Mouse (Mus musculus): ENCODE measurements around the gene Lyve1. TPM values are rescaled to one million over a fixed set of nuclear protein-coding genes. Genes with fewer than 3 reads are reported as not detected.

The Lyve1 gene
- total RNA-seq (2012; rRNA removed) (not detected in 2 replicates), polyA plus RNA-seq (2012; ENCODE audit: insufficient read depth in 1 of 2, insufficient read length in 2 of 2, low read depth in 1 of 2, low replicate concordance in 2 of 2, missing spikeins in 1 of 2) (not detected)

- Histone ChIP-seq H3K27me3 (ENCODE audit: control insufficient read depth in 1 of 2, insufficient read depth in 2 of 2, low read length in 2 of 2) (peaks cover 3 to 4% of the 10 kb centered on the region in 2 experiments; a peak in 3 of 4 replicates), H3K4me3 (ENCODE audit: control insufficient read depth in 1 of 2, insufficient read depth in 1 of 2, low read depth in 2 of 2, low read length in 2 of 2) (no peak within 1 kb of the TSS)
- TF ChIP-seq MAFK (IDR thresholded peaks at IDR 0.05; ENCODE audit: borderline replicate concordance, low read depth, low read length), result no peak
- no peak for TF ChIP-seq SIN3A (IDR thresholded peaks at IDR 0.05; ENCODE audit: low read length)
- TF ChIP-seq TBP (IDR thresholded peaks at IDR 0.05; ENCODE audit: low read depth, low read length), result no peak
- no peak for TF ChIP-seq JUND (IDR thresholded peaks at IDR 0.05; ENCODE audit: low read depth, low read length)
- TF ChIP-seq TAL1 (IDR thresholded peaks at IDR 0.05; ENCODE audit: low read length), result no peak
- TF ChIP-seq POLR2A (IDR thresholded peaks at IDR 0.05; ENCODE audit: control insufficient read depth in 1 of 2, insufficient read depth in 1 of 2, low read depth in 1 of 2, low read length in 2 of 2, poor library complexity in 1 of 2), result no peak
- no peak for TF ChIP-seq BHLHE40 (IDR thresholded peaks at IDR 0.05; ENCODE audit: borderline replicate concordance, low read depth, low read length)
- TF ChIP-seq ZNF384 (IDR thresholded peaks at IDR 0.05; ENCODE audit: low read depth, low read length), result no peak
- no peak for TF ChIP-seq HCFC1 (IDR thresholded peaks at IDR 0.05; ENCODE audit: low read depth, low read length)
- no peak for TF ChIP-seq MAZ (IDR thresholded peaks at IDR 0.05; ENCODE audit: low read depth, low read length)
- TF ChIP-seq EP300 (IDR thresholded peaks at IDR 0.05; ENCODE audit: low read depth in 1 of 2, low read length in 2 of 2), result no peak
- no peak for TF ChIP-seq MEF2A (IDR thresholded peaks at IDR 0.05; ENCODE audit: extremely low read depth, insufficient replicate concordance, low read depth, low read length, poor library complexity, severe bottlenecking)
- no peak for TF ChIP-seq GABPA (IDR thresholded peaks at IDR 0.05; ENCODE audit: low read depth, low read length)
- TF ChIP-seq ZC3H11A (IDR thresholded peaks at IDR 0.05; ENCODE audit: low read depth, low read length), result no peak
- TF ChIP-seq MYC (IDR thresholded peaks at IDR 0.05; ENCODE audit: low read depth, low read length), result no peak
- TF ChIP-seq CTCF (IDR thresholded peaks at IDR 0.05 in 2 of 3, conservative IDR thresholded peaks at IDR 0.05 in 1 of 3; ENCODE audit: control insufficient read depth in 1 of 3, insufficient read depth in 1 of 3, low read depth in 2 of 3, low read length in 3 of 3, poor library complexity in 1 of 3, severe bottlenecking in 1 of 3), result no peak
- TF ChIP-seq POLR2AphosphoS2 (IDR thresholded peaks at IDR 0.05; ENCODE audit: low read length), result no peak
- TF ChIP-seq CHD1 (IDR thresholded peaks at IDR 0.05; ENCODE audit: low read depth, low read length), result no peak
These were observed at the start of gene Lyve1 for GRCm38 (mm10) chr7:110862751-110863289. Gene Lyve1 (minus strand): TSS chr7:110863239.

More at GRCm38 (mm10) chr7:110862751-110863289, at the start of gene Lyve1:
- peaks cover 0 to 6% of the 10 kb centered on the region in 2 experiments; a peak in 1 of 4 replicates for H3K4me1 ChIP-seq (ENCODE audit: control insufficient read depth in 1 of 2, insufficient read depth in 2 of 2, low read length in 2 of 2)
- no peak for DNase-seq (ENCODE audit: low read depth, low spot score)
- H3K9ac ChIP-seq (ENCODE audit: control insufficient read depth, low read depth, low read length, poor library complexity, severe bottlenecking), result no peak within 1 kb of the TSS
- peaks cover 0 to 5% of the 10 kb centered on the region in 2 experiments; a peak in 2 of 4 replicates for H3K36me3 ChIP-seq (ENCODE audit: control insufficient read depth in 1 of 2, insufficient read depth in 2 of 2, low read length in 2 of 2)
- H3K27ac ChIP-seq (ENCODE audit: control insufficient read depth, low read depth, low read length), result no peak within 1 kb of the TSS
- no peaks in the 10 kb centered on the region for H3K9me3 ChIP-seq (replicated peaks; ENCODE audit: insufficient read depth, low read length)
- no peaks in the 10 kb centered on the region for H3K79me2 ChIP-seq (ENCODE audit: control insufficient read depth, insufficient read depth, low read length, poor library complexity)

Data from MEL (cell line).